31 mouse cellular contexts compared by ENCODE assay signal in genomic region chr10:51816626-51817025, GRCm38 (mm10).
"Had no signal": no experiment of that assay in that cellular context is flagged by ENCODE, and none has a peak within 500 bp of the region (broad histone marks: within the 10 kb centered on the region; RNA-seq: fewer than 3 reads in every experiment).

No protein-coding gene starts in this region.

- H3K9me3 ChIP-seq: limb, embryonic 10.5 days; limb, embryonic 12.5 days; limb, embryonic 13.5 days; limb, embryonic 15.5 days; liver, embryonic 12.5 days; liver, embryonic 13.5 days; liver, embryonic 15.5 days; lung, embryonic 15.5 days; midbrain, embryonic 10.5 days; midbrain, embryonic 12.5 days; midbrain, embryonic 13.5 days; midbrain, embryonic 15.5 days; neural tube, embryonic 12.5 days; neural tube, embryonic 13.5 days had no signal

- H3K27ac ChIP-seq: limb, embryonic 10.5 days; limb, embryonic 12.5 days; limb, embryonic 13.5 days; limb, embryonic 15.5 days; liver, embryonic 12.5 days; liver, embryonic 13.5 days; liver, embryonic 14.5 days; liver, embryonic 15.5 days; lung, embryonic 15.5 days; macrophage; midbrain, embryonic 10.5 days; midbrain, embryonic 12.5 days; midbrain, embryonic 13.5 days; midbrain, embryonic 15.5 days; neural tube, embryonic 12.5 days; neural tube, embryonic 13.5 days had no signal

- H3K4me3 ChIP-seq: limb, embryonic 10.5 days; limb, embryonic 12.5 days; limb, embryonic 13.5 days; limb, embryonic 15.5 days; liver, embryonic 12.5 days; liver, embryonic 13.5 days; liver, embryonic 15.5 days; lung, embryonic 15.5 days; megakaryocyte, embryonic 14.5 days; midbrain, embryonic 10.5 days; midbrain, embryonic 12.5 days; midbrain, embryonic 13.5 days; midbrain, embryonic 15.5 days; myocyte; neural tube, embryonic 12.5 days; neural tube, embryonic 13.5 days had no signal

- ATAC-seq: liver, embryonic 12.5 days; liver, postnatal 0 days; lung, postnatal 0 days; midbrain, embryonic 13.5 days; midbrain, embryonic 15.5 days; midbrain, embryonic 16.5 days had no signal

- H3K36me3 ChIP-seq: limb, embryonic 10.5 days; limb, embryonic 12.5 days; limb, embryonic 13.5 days; limb, embryonic 15.5 days; liver, embryonic 12.5 days; liver, embryonic 13.5 days; liver, embryonic 15.5 days; lung, embryonic 15.5 days; midbrain, embryonic 10.5 days; midbrain, embryonic 12.5 days; midbrain, embryonic 13.5 days; midbrain, embryonic 15.5 days; neural tube, embryonic 12.5 days; neural tube, embryonic 13.5 days had no signal

- DNase-seq: left cerebral cortex, postnatal 4 days; liver; liver, embryonic 13.5 days; liver, postnatal 0 days; lung, adult 18-20 months; lung, adult 2 months; lung, embryonic 14.5 days; lung, postnatal 10 days; lung, postnatal 14 days; lung, postnatal 36 days; lung, postnatal 4 days; midbrain, embryonic 14.5 days had no signal

- H3K9ac ChIP-seq: limb, embryonic 12.5 days; limb, embryonic 13.5 days; limb, embryonic 15.5 days; liver, embryonic 12.5 days; liver, embryonic 13.5 days; liver, embryonic 14.5 days; liver, embryonic 15.5 days; liver, postnatal 0 days; lung, embryonic 14.5 days; lung, embryonic 15.5 days; midbrain, embryonic 12.5 days; midbrain, embryonic 13.5 days; midbrain, embryonic 15.5 days; neural tube, embryonic 12.5 days; neural tube, embryonic 13.5 days had no signal

- H3K4me1 ChIP-seq: limb, embryonic 10.5 days; limb, embryonic 12.5 days; limb, embryonic 13.5 days; limb, embryonic 15.5 days; liver, embryonic 12.5 days; liver, embryonic 13.5 days; liver, embryonic 15.5 days; lung, embryonic 15.5 days; megakaryocyte, embryonic 14.5 days; midbrain, embryonic 10.5 days; midbrain, embryonic 12.5 days; midbrain, embryonic 13.5 days; midbrain, embryonic 15.5 days; neural tube, embryonic 12.5 days; neural tube, embryonic 13.5 days had no signal
